In the genomic region with DNA sequence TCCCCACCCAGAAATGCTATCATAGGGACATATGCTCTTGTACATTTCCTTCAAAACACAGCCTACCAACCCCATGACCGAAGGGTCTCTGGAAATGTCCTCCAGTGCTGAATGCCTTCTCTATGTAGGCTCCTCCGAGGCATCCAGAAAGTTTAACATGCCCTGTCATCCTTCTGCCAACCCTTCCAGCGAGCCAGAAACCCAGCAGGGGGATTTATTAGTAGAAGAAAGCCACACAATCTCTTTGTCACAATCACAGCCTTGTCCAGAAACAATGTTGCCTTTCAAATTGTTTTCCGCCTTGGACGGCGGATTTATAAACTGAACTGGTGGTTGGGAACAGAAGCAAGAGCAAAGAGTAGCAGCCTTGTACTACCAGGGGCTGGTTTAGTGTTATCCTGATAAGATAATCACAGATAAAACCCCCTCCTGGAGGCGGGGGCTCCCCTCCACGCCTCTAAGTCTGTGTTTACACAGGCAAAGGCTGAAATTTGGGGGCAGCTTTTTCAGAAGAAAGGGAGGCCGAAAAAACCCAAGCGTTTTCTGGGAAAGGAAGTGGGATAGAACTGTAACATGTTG, we compare ENCODE assay signal across 11 mouse cellular contexts.
DNase-seq lines count a peak whose midpoint lies in the region; ATAC-seq and TF ChIP-seq lines count a peak whose summit lies in the region.
"Had no signal": no experiment of that assay in that cellular context is flagged by ENCODE, and none has a peak within 500 bp of the region (broad histone marks: within the 10 kb centered on the region; RNA-seq: fewer than 3 reads in every experiment).

No protein-coding gene starts in this region.

- 52% methylated on average over 10 of the region's 10 CpGs for WGBS in hindbrain, embryonic 13.5 days
- WGBS in midbrain, postnatal 0 days: 50% methylated on average over 10 of the region's 10 CpGs

- H3K4me3 ChIP-seq in left cerebral cortex, adult 2 months: no peak overlapping the region
- no peak overlapping the region for H3K4me3 ChIP-seq in hindbrain, embryonic 13.5 days
- H3K4me3 ChIP-seq in midbrain, postnatal 0 days (ENCODE audit: low read depth, low read length): no peak overlapping the region
- H3K4me3 ChIP-seq: myocyte had no signal

- H3K9me3 ChIP-seq in hindbrain, embryonic 13.5 days: no peaks in the 10 kb centered on the region
- no peaks in the 10 kb centered on the region for H3K9me3 ChIP-seq in midbrain, postnatal 0 days (ENCODE audit: low read length)

- no peak for TF ChIP-seq CTCF in left cerebral cortex, adult 2 months (IDR thresholded peaks at IDR 0.05)
- TF ChIP-seq CTCF in midbrain, postnatal 0 days (IDR thresholded peaks at IDR 0.05): no peak

- H3K27ac ChIP-seq in left cerebral cortex, adult 2 months: no peak overlapping the region
- peak overlapping the region; percentile 65 for H3K27ac ChIP-seq in hindbrain, embryonic 13.5 days
- no peak overlapping the region for H3K27ac ChIP-seq in midbrain, postnatal 0 days (ENCODE audit: low read depth, low read length)

- H3K4me2 ChIP-seq in hindbrain, embryonic 13.5 days: no peak overlapping the region
- no peak overlapping the region for H3K4me2 ChIP-seq in midbrain, postnatal 0 days (ENCODE audit: low read depth, low read length, poor library complexity, severe bottlenecking)
- H3K4me2 ChIP-seq: heart, embryonic 11.5 days had no signal

- intact Hi-C loops in left cerebral cortex, postnatal 4 days (cut with DNase I): no loop called here
- intact Hi-C loops in left cerebral cortex, adult 2 months (cut with DNase I): no loop called here

- no peak overlapping the region for H3K9ac ChIP-seq in hindbrain, embryonic 13.5 days
- H3K9ac ChIP-seq in midbrain, postnatal 0 days (replicated peaks; ENCODE audit: low read length, poor library complexity, severe bottlenecking): no peak overlapping the region

- no peaks in the 10 kb centered on the region for H3K36me3 ChIP-seq in hindbrain, embryonic 13.5 days
- no peaks in the 10 kb centered on the region for H3K36me3 ChIP-seq in midbrain, postnatal 0 days (ENCODE audit: insufficient read depth, low read length)

- no peak for ATAC-seq in hindbrain, embryonic 13.5 days (ENCODE audit: low FRiP score)
- ATAC-seq in midbrain, postnatal 0 days (ENCODE audit: low FRiP score): no peak

- H3K27me3 ChIP-seq in hindbrain, embryonic 13.5 days: no peaks in the 10 kb centered on the region
- H3K27me3 ChIP-seq in midbrain, postnatal 0 days (ENCODE audit: insufficient read depth, low read length): 0 out of 2 replicates have a peak, but pooled peaks cover 3% of the 10 kb centered on the region

- H3K4me1 ChIP-seq in hindbrain, embryonic 13.5 days (replicated peaks): peaks cover 33% of the 10 kb centered on the region
- 0 out of 2 replicates have a peak, but pooled peaks cover 3% of the 10 kb centered on the region for H3K4me1 ChIP-seq in midbrain, postnatal 0 days (ENCODE audit: insufficient read depth, low read length)

- DNase-seq in cerebellum, adult 9-10 months: peak; percentile 17
- no peak for DNase-seq in cerebellum, adult 8-10 months
- DNase-seq in left cerebral cortex, postnatal 4 days: peak; percentile 77
- no peak for DNase-seq in left cerebral cortex, adult 2 months (ENCODE audit: extremely low spot score in 1 of 2, low spot score in 2 of 2)
- DNase-seq in midbrain, postnatal 0 days (ENCODE audit: low spot score): peak; percentile 72
- DNase-seq in lung, postnatal 36 days: no peak
- DNase-seq in lung, postnatal 14 days: no peak
- DNase-seq: liver had no signal

Comparison
In these comparisons a context has a peak if more than half of its experiments do, and no peak if none do; other contexts are left out.
1. DNase-seq: peak in cerebellum, adult 9-10 months (single experiment), left cerebral cortex, postnatal 4 days (single experiment) and midbrain, postnatal 0 days (single experiment); none in cerebellum, adult 8-10 months (single experiment), left cerebral cortex, adult 2 months (0 of 2), lung, postnatal 36 days (single experiment) and lung, postnatal 14 days (single experiment).